Mouse (Mus musculus) testis, adult 2 months (tissue): ENCODE measurements around the gene Ppp1r18.

Experiments used
- CTCF ChIP-seq: fragments of 200-500 bp; IDR thresholded peaks from 2 replicates; pipeline ENCODE4 v1.5.1; 2012; ENCODE audit warnings: low read depth, mild to moderate bottlenecking, inconsistent platforms, low read length, moderate library complexity; ENCODE audit not compliant: control insufficient read depth, insufficient read depth, insufficient replicate concordance
- POLR2A ChIP-seq: fragments of 200-500 bp; IDR thresholded peaks from 2 replicates; pipeline ENCODE4 v1.6.1; 2012; ENCODE audit warnings: low read depth, mild to moderate bottlenecking, inconsistent platforms, low read length, moderate library complexity; ENCODE audit not compliant: control insufficient read depth

DNA sequence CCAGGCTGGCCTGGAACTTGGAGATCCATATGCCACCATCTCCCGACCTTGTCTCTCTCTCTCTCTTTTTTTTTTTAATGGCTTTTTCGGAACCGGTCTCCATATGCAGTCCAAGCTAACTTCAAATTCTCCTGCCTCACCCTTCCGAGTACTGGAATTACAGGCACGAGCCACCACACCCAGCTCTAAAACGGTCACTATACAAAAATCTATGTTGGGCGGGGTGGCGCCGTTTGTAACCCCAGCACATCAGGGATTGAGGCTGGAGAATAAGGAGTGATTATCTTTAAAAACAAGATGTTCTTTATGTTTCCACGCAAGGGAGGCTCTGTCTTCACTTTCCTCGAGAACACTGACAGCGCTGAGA lies 4.6 kb upstream of the Ppp1r18 start:
- TF ChIP-seq POLR2A (no peak), CTCF (no peak)
